Mouse (Mus musculus) heart, embryonic 15.5 days (tissue): ENCODE data around the gene Ubn2. TPM values are rescaled to one million over a fixed set of nuclear protein-coding genes. Genes with fewer than 3 reads are reported as not detected.
A peak's percentile ranks its signal among the peaks of the same experiment; 100 is the strongest.

Experiments
- ATAC-seq: fragments of 200-750 bp; cut with Nextera tagmentation; replicated peaks from 2 replicates; pipeline ENCODE4 v1.8.0; 2017; ENCODE audit warnings: low read depth, moderate TSS enrichment; ENCODE audit not compliant: insufficient number of reproducible peaks, insufficient read depth, low FRiP score
- H3K27ac ChIP-seq: fragments of 300-500 bp; sonication (generic); 2 replicates; pipeline ENCODE4 v1.5.1; 2015; ENCODE audit warnings: mild to moderate bottlenecking, inconsistent platforms
- H3K27me3 ChIP-seq: fragments of 300-500 bp; sonication (generic); 2 replicates; pipeline ENCODE4 v1.6.1; 2015; ENCODE audit warnings: inconsistent platforms
- H3K36me3 ChIP-seq: fragments of 300-500 bp; sonication (generic); 2 replicates; pipeline ENCODE4 v1.6.1; 2015; ENCODE audit warnings: mild to moderate bottlenecking, inconsistent platforms
- H3K4me1 ChIP-seq: fragments of 300-500 bp; sonication (generic); replicated peaks from 2 replicates; pipeline ENCODE4 v1.6.1; 2015; ENCODE audit warnings: inconsistent platforms
- H3K4me2 ChIP-seq: fragments of 300-500 bp; sonication (generic); 2 replicates; pipeline ENCODE4 v1.6.1; 2015; ENCODE audit warnings: inconsistent platforms, mild to moderate bottlenecking, moderate library complexity
- H3K4me3 ChIP-seq: fragments of 300-500 bp; sonication (generic); 2 replicates; pipeline ENCODE4 v1.5.1; 2015; ENCODE audit warnings: mild to moderate bottlenecking, inconsistent platforms
- H3K9ac ChIP-seq: fragments of 300-500 bp; sonication (generic); 2 replicates; pipeline ENCODE4 v1.6.1; 2015; ENCODE audit warnings: mild to moderate bottlenecking, inconsistent platforms
- H3K9me3 ChIP-seq: fragments of 300-500 bp; sonication (generic); replicated peaks from 2 replicates; pipeline ENCODE4 v1.6.1; 2016; ENCODE audit warnings: inconsistent platforms
- WGBS: fragments of 180-500 bp; shearing (Covaris S2); methylation state at CpG from one replicate; pipeline ENCODE4 v1.1.7; 2015; ENCODE audit warnings: mixed read lengths; 5-methylcytosine and 5-hydroxymethylcytosine counted together
- polyA plus RNA-seq: library from polyadenylated mRNA; unstranded; fragments of >200 nt; fragmentation: Nextera tagmentation; extraction: Ambion mirVana; gene quantifications from 2 replicates; pipeline ENCODE4 v1.2.1, GENCODE M21; 2015

Ubn2 gene
- polyA plus RNA-seq, 1 experiment from 2014 or later: 8.4 TPM

DNA sequence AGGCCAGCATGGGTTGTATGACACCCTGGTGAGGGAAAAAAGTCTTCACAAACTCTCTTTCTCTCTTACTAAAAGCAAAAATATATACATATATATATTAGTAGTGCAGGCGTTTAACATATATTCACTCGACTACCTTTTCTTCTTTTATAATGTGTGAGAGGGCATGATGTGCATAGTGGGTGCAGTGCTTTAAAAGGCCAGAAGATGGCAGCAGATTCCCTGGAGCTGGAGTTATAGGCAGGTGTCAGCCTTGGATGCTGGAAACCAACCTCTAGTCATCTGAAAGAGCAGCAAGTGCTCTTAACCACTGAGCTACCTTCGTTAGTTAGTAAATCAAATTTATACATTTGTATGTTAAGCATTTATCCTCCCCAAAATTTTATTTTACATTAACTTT lies 58.8 kb downstream of the Ubn2 start:
- 83% methylated on average over 3 of the region's 3 CpGs for WGBS
- Histone ChIP-seq H3K4me1 (no peaks in the 10 kb centered on the region), H3K4me2 (no peak overlapping the region), H3K9me3 (no peaks in the 10 kb centered on the region), H3K4me3 (no peak overlapping the region), H3K36me3 (peaks cover 52% of the 10 kb centered on the region), H3K27me3 (no peaks in the 10 kb centered on the region), H3K27ac (no peak overlapping the region), H3K9ac (no peak overlapping the region)
- no peak for ATAC-seq

DNA sequence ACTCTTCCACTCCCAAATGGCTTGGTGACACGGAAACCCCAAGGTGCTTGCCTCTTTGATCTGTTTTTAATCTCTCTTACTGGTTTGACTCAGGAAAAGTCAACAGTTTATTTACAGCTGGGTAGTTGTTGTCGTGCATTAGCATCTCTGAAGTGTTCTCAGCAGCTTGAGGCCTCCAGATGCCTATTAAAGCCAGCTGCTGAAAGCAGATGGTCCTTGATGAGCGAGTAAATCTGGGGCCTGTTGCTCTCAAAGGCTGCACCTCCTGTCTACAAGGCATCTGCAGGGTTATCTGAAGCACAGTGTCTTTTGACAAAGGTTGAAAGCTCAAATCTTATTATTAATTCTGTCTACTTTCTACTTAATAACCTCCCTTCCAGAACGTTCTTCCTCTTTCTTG lies 61.9 kb downstream of the Ubn2 start:
- H3K27ac ChIP-seq: no peak overlapping the region
- no peak overlapping the region for H3K9ac ChIP-seq
- WGBS: 51% methylated on average over 4 of the region's 4 CpGs
- H3K36me3 ChIP-seq: peaks cover 59% of the 10 kb centered on the region
- H3K4me2 ChIP-seq: no peak overlapping the region
- H3K9me3 ChIP-seq: no peaks in the 10 kb centered on the region
- H3K4me1 ChIP-seq: no peaks in the 10 kb centered on the region
- no peaks in the 10 kb centered on the region for H3K27me3 ChIP-seq
- no peak for ATAC-seq
- no peak overlapping the region for H3K4me3 ChIP-seq

DNA sequence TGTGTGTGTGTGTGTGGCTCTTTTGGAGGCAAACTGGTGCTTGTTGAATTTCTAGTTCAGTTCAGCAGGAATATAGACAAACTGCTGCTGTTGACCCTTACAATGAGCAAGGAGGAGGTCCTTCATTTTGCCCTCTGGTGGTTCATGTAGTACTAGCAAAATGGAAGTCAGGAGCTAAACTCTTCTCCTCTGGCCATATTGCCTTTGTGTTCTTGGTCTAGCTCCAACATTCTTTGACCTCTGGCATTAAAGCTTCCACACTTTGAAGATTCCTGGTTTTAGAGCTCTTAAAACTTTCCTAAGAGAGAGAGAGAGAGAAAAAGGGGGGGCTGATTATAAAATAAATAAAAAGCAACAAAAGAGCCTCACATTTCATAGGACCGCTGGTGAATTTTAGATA lies 78.3 kb downstream of the Ubn2 start:
- H3K27me3 ChIP-seq: no peaks in the 10 kb centered on the region
- no peaks in the 10 kb centered on the region; the same call in 1 of the 2 replicates for H3K36me3 ChIP-seq
- no peak overlapping the region for H3K4me3 ChIP-seq
- no peaks in the 10 kb centered on the region for H3K9me3 ChIP-seq
- 100% methylated on average over 1 of the region's 1 CpGs for WGBS
- no peak overlapping the region for H3K27ac ChIP-seq
- no peak overlapping the region for H3K4me2 ChIP-seq
- ATAC-seq: no peak
- no peak overlapping the region for H3K9ac ChIP-seq
- H3K4me1 ChIP-seq: no peaks in the 10 kb centered on the region

DNA sequence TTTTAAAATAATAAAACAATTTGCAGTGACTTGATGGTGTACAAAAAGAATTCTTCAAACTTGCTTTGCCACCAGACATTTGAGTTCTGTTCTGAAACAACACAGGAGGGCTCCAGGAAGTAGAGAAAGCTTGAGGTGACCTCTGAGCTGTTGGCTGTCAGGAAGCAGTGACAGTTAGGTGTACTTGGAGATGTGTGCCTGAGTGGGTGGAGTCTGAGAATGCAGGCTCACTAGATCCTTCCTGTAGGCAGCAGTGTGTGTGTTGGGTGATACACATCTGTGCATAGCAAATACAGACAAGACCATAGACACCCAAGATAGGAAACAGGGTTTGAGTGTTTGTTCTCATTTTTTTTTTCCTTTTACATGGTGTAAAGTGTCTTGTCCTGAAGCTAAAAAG lies 79.1 kb downstream of the Ubn2 start:
- no peaks in the 10 kb centered on the region; the same call in 1 of the 2 replicates for H3K36me3 ChIP-seq

DNA sequence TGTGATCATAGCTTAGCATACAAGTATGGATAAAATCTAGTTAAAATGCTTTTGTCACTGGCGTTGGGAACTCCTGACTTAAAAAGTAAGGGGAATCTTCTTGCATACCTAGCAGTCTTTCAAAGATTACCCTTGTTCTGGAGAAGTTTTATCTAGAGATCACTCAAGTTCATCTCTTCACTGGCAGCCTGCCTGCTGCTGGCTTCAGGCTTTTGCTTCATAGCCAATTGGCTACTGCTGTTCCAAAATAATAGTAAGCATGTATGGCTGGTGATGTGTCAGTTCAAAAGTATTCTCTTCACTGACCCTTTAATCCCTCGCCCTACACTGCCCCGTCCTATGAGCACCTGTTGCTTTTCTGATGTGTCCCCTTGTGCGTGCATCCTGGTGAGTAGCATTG lies 81.5 kb downstream of the Ubn2 start:
- no peaks in the 10 kb centered on the region for H3K4me1 ChIP-seq
- H3K36me3 ChIP-seq: no peaks in the 10 kb centered on the region
- 83% methylated on average over 4 of the region's 4 CpGs for WGBS
- H3K4me2 ChIP-seq: no peak overlapping the region
- no peak overlapping the region for H3K9ac ChIP-seq
- ATAC-seq: no peak
- no peak overlapping the region for H3K27ac ChIP-seq
- no peaks in the 10 kb centered on the region for H3K27me3 ChIP-seq
- H3K9me3 ChIP-seq: no peaks in the 10 kb centered on the region
- no peak overlapping the region for H3K4me3 ChIP-seq

More for the DNA sequence above, 79.1 kb downstream of the Ubn2 start:
- no peak overlapping the region for H3K4me3 ChIP-seq
- H3K4me2 ChIP-seq: no peak overlapping the region
- no peak overlapping the region for H3K27ac ChIP-seq
- no peaks in the 10 kb centered on the region for H3K4me1 ChIP-seq
- no peaks in the 10 kb centered on the region for H3K9me3 ChIP-seq
- no peaks in the 10 kb centered on the region for H3K27me3 ChIP-seq
- no peak for ATAC-seq
- H3K9ac ChIP-seq: no peak overlapping the region

DNA sequence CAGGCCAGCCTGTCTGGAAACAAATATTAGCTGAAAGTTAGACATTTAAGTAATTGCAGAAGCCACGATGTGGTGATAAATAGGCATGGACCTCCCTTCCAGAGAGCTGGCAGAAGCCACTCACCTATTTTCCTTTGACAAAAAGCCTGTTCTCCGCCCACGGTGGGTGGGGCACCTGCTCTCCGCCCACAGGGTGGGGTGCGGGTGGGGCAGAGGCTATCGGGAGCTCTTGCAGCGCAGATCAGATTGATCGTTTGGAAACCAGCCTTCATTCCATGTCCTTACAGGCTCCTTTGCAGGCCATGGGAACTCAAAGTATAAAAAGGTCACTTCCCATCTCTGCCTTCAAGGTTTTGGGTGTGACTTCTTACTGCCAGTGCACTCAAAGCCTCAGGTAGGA lies 90.1 kb downstream of the Ubn2 start:
- Histone ChIP-seq H3K4me3 (no peak overlapping the region), H3K4me1 (no peaks in the 10 kb centered on the region), H3K27ac (no peak overlapping the region), H3K9ac (no peak overlapping the region), H3K4me2 (peak overlapping the region; percentile 13; the same call in 1 of the 2 replicates), H3K27me3 (no peaks in the 10 kb centered on the region), H3K36me3 (no peaks in the 10 kb centered on the region), H3K9me3 (no peaks in the 10 kb centered on the region)
- WGBS: 24% methylated on average over 8 of the region's 8 CpGs
- ATAC-seq: no peak

GRCm38 (mm10) chr6:38531211-38531820 lies 97.6 kb downstream of the Ubn2 start:
- Histone ChIP-seq H3K27me3 (no peaks in the 10 kb centered on the region), H3K9ac (no peak overlapping the region), H3K27ac (no peak overlapping the region), H3K4me1 (peaks cover 9% of the 10 kb centered on the region; the same call in 1 of the 2 replicates), H3K36me3 (no peaks in the 10 kb centered on the region), H3K4me3 (no peak overlapping the region), H3K9me3 (no peaks in the 10 kb centered on the region), H3K4me2 (no peak overlapping the region)
- 58% methylated on average over 5 of the region's 5 CpGs for WGBS
- no peak for ATAC-seq

GRCm38 (mm10) chr6:38532500-38533420 lies 99.0 kb downstream of the Ubn2 start:
- H3K4me3 ChIP-seq: peak overlapping the region; percentile 98
- H3K36me3 ChIP-seq: no peaks in the 10 kb centered on the region
- peak overlapping the region; percentile 53 for H3K9ac ChIP-seq
- H3K9me3 ChIP-seq: no peaks in the 10 kb centered on the region
- peaks cover 13% of the 10 kb centered on the region; the same call in 1 of the 2 replicates for H3K4me1 ChIP-seq
- peak; percentile 7; the same call in 1 of the 2 replicates for ATAC-seq
- H3K27ac ChIP-seq: peak overlapping the region; percentile 100
- H3K27me3 ChIP-seq: no peaks in the 10 kb centered on the region
- peak overlapping the region; percentile 71 for H3K4me2 ChIP-seq
- 8% methylated on average over 25 of the region's 25 CpGs for WGBS

DNA sequence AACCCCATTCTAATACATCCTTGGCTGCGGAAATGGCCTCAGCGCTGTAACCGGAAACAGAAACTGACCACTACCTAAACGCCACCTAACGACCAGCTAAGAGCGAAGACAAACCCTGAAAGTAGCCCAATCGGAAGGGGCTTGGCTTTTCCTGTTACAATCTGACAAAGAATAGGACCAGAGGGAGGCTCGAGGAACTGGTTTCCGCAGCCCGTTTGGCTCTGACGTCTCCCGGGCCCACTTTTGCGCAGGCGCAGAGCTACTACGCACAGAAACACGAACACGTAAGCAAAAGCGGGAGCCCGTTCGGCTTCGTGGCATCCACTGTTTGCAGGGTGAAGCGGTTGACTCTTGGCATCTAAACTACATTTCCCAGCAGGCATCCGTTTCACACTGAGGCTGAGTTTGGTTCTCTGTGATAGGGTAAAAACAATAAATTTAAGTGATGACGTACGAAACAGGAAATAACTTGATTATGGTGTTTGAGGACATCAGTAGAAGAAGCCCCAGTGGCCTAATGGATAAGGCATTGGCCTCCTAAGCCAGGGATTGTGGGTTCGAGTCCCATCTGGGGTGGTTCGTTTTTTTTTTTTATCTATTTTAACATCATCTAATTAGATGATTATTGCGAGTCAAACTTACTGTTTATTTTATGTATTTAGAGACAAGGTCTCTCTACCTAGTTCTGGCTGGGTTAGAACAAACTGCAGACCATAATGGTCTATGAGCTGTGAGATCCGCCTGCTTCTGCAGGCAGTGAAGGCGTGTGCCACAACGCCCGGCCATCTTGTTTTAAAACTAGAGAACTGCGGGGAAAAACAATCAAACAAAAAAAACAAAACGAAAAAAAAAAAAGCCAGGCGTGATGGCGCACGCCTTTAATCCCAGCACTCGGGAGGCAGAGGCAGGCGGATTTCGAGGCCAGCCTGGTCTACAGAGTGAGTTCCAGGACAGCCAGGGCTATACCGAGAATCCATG lies 100.0 kb downstream of the Ubn2 start, which contains the start of gene Fmc1:
Gene Fmc1, plus strand, starts transcription at position 75 of the 978 bp plus-strand sequence.
- H3K36me3 ChIP-seq: no peaks in the 10 kb centered on the region
- peaks cover 13% of the 10 kb centered on the region; the same call in 1 of the 2 replicates for H3K4me1 ChIP-seq
- peak within 1 kb of the TSS; percentile 98 for H3K4me3 ChIP-seq
- H3K9me3 ChIP-seq: no peaks in the 10 kb centered on the region
- 4% methylated on average over 41 of the region's 41 CpGs for whole genome bisulfite sequencing
- H3K27ac ChIP-seq: peak within 1 kb of the TSS; percentile 100
- ATAC-seq: peak; percentile 87
- peak within 1 kb of the TSS; percentile 99 for H3K9ac ChIP-seq
- peak within 1 kb of the TSS; percentile 71 for H3K4me2 ChIP-seq
- no peaks in the 10 kb centered on the region for H3K27me3 ChIP-seq

- no peaks in the 10 kb centered on the region for H3K9me3 ChIP-seq
- peak overlapping the region; percentile 99 for H3K9ac ChIP-seq
- H3K27ac ChIP-seq: peak overlapping the region; percentile 100
- peak overlapping the region; percentile 71 for H3K4me2 ChIP-seq
- H3K36me3 ChIP-seq: peaks cover 7% of the 10 kb centered on the region
- no peaks in the 10 kb centered on the region for H3K27me3 ChIP-seq
- H3K4me1 ChIP-seq: peaks cover 13% of the 10 kb centered on the region; the same call in 1 of the 2 replicates
- peak overlapping the region; percentile 98 for H3K4me3 ChIP-seq
- peak; percentile 80 for ATAC-seq
- 0% methylated on average over 53 of the region's 53 CpGs for WGBS
Observed at GRCm38 (mm10) chr6:38534640-38535365, 101.1 kb downstream of the Ubn2 start.
